Mouse (Mus musculus) neural tube, embryonic 12.5 days (tissue): ENCODE data around the gene Gm13539. TPM values are rescaled to one million over a fixed set of nuclear protein-coding genes. Genes with fewer than 3 reads are reported as not detected.
"Not testable (repeated sequence)": the region's sequence is repeated elsewhere in the genome, so short reads cannot be mapped to it uniquely, and the experiment has no call there.

ENCODE experiments used
- ATAC-seq: fragments of 200-750 bp; cut with Nextera tagmentation; 2 replicates; pipeline ENCODE4 v1.8.0; 2017; ENCODE audit warnings: low read depth, mild to moderate bottlenecking, moderate TSS enrichment, moderate library complexity; ENCODE audit not compliant: low FRiP score
- H3K27ac ChIP-seq: fragments of 300-500 bp; sonication (generic); 2 replicates; pipeline ENCODE4 v1.5.1; 2016
- H3K27me3 ChIP-seq: fragments of 300-500 bp; sonication (generic); replicated peaks from 2 replicates; pipeline ENCODE4 v1.6.1; 2016; ENCODE audit warnings: mild to moderate bottlenecking
- H3K36me3 ChIP-seq: fragments of 300-500 bp; sonication (generic); 2 replicates; pipeline ENCODE4 v1.6.1; 2016; ENCODE audit warnings: mild to moderate bottlenecking
- H3K4me1 ChIP-seq: fragments of 300-500 bp; sonication (generic); 2 replicates; pipeline ENCODE4 v1.6.1; 2016
- H3K4me2 ChIP-seq: fragments of 300-500 bp; sonication (generic); replicated peaks from 2 replicates; pipeline ENCODE4 v1.6.1; 2016; ENCODE audit warnings: mild to moderate bottlenecking
- H3K4me3 ChIP-seq: fragments of 300-500 bp; sonication (generic); 2 replicates; pipeline ENCODE4 v1.5.1; 2016
- H3K9ac ChIP-seq: fragments of 300-500 bp; sonication (generic); 2 replicates; pipeline ENCODE4 v1.6.1; 2016; ENCODE audit warnings: mild to moderate bottlenecking
- H3K9me3 ChIP-seq: fragments of 300-500 bp; sonication (generic); 2 replicates; pipeline ENCODE4 v1.6.1; 2016; ENCODE audit warnings: mild to moderate bottlenecking
- WGBS: fragments of 180-500 bp; shearing (Covaris S2); methylation state at CpG from one replicate; pipeline ENCODE4 v1.1.7; 2016; 5-methylcytosine and 5-hydroxymethylcytosine counted together
- polyA plus RNA-seq: library from polyadenylated mRNA; unstranded; fragments of >200 nt; fragmentation: Nextera tagmentation; extraction: Ambion mirVana; gene quantifications from 2 replicates; pipeline ENCODE4 v1.2.1, GENCODE M21; 2016

Gene Gm13539
- polyA plus RNA-seq: not detected in 2 replicates

GRCm38 (mm10) chr2:25781957-25782356, at the start of gene Gm13539:
Gm13539 (plus strand) TSS chr2:25782257.
- H3K27ac ChIP-seq: no peak within 1 kb of the TSS
- no peak within 1 kb of the TSS for H3K4me3 ChIP-seq
- no peaks in the 10 kb centered on the region for H3K9me3 ChIP-seq
- WGBS: 88% methylated on average over 3 of the region's 3 CpGs
- H3K4me2 ChIP-seq: no peak within 1 kb of the TSS
- 0 out of 2 replicates have a peak, but pooled peaks cover 3% of the 10 kb centered on the region for H3K4me1 ChIP-seq
- no peak for ATAC-seq
- H3K9ac ChIP-seq: no peak within 1 kb of the TSS
- no peaks in the 10 kb centered on the region for H3K36me3 ChIP-seq
- H3K27me3 ChIP-seq: no peaks in the 10 kb centered on the region

- no peak for ATAC-seq
- WGBS: 55% methylated on average over 2 of the region's 2 CpGs
- no peaks in the 10 kb centered on the region for H3K4me1 ChIP-seq
Observed at GRCm38 (mm10) chr2:25733199-25733930, 48.7 kb upstream of the Gm13539 start.

GRCm38 (mm10) chr2:25736709-25737108, 45.3 kb upstream of the Gm13539 start, which contains the start of gene Obp2b:
Obp2b (plus strand) TSS chr2:25737009.
- H3K4me3 ChIP-seq, H3K27me3 ChIP-seq, H3K36me3 ChIP-seq, H3K9ac ChIP-seq, H3K4me2 ChIP-seq, H3K27ac ChIP-seq, H3K4me1 ChIP-seq, ATAC-seq, H3K9me3 ChIP-seq: not testable (repeated sequence)
- 86% methylated on average over 3 of the region's 3 CpGs for WGBS

More at GRCm38 (mm10) chr2:25733199-25733930, 48.7 kb upstream of the Gm13539 start:
- H3K4me3 ChIP-seq: no peak overlapping the region
- 0 out of 2 replicates have a peak, but pooled peaks cover under 1% of the 10 kb centered on the region for H3K9me3 ChIP-seq
- no peak overlapping the region for H3K27ac ChIP-seq
- no peak overlapping the region for H3K9ac ChIP-seq
- H3K4me2 ChIP-seq: no peak overlapping the region
- H3K36me3 ChIP-seq: no peaks in the 10 kb centered on the region
- no peaks in the 10 kb centered on the region for H3K27me3 ChIP-seq

GRCm38 (mm10) chr2:25741671-25742070, 40.4 kb upstream of the Gm13539 start:
- no peak overlapping the region for H3K9ac ChIP-seq
- H3K36me3 ChIP-seq: no peaks in the 10 kb centered on the region
- H3K4me2 ChIP-seq: no peak overlapping the region
- no peak overlapping the region for H3K4me3 ChIP-seq
- no peak for ATAC-seq
- no peaks in the 10 kb centered on the region for H3K4me1 ChIP-seq
- H3K9me3 ChIP-seq: no peaks in the 10 kb centered on the region
- no peaks in the 10 kb centered on the region for H3K27me3 ChIP-seq
- H3K27ac ChIP-seq: no peak overlapping the region
- WGBS: 74% methylated on average over 1 of the region's 1 CpGs

- no peak overlapping the region for H3K4me2 ChIP-seq
- H3K27me3 ChIP-seq: no peaks in the 10 kb centered on the region
- no peak overlapping the region for H3K9ac ChIP-seq
- H3K4me1 ChIP-seq: 0 out of 2 replicates have a peak, but pooled peaks cover 5% of the 10 kb centered on the region
- no peak overlapping the region for H3K27ac ChIP-seq
- no peak for ATAC-seq
- no peaks in the 10 kb centered on the region for H3K36me3 ChIP-seq
- H3K4me3 ChIP-seq: no peak overlapping the region
- H3K9me3 ChIP-seq: no peaks in the 10 kb centered on the region
- 89% methylated on average over 1 of the region's 1 CpGs for WGBS
Observed at GRCm38 (mm10) chr2:25754201-25754600, 27.9 kb upstream of the Gm13539 start.

- Histone ChIP-seq H3K9ac (no peak overlapping the region), H3K4me3 (no peak overlapping the region), H3K27ac (no peak overlapping the region), H3K27me3 (no peaks in the 10 kb centered on the region), H3K4me1 (0 out of 2 replicates have a peak, but pooled peaks cover 5% of the 10 kb centered on the region), H3K9me3 (no peaks in the 10 kb centered on the region), H3K4me2 (no peak overlapping the region), H3K36me3 (no peaks in the 10 kb centered on the region)
- WGBS: 56% methylated on average over 4 of the region's 4 CpGs
- no peak for ATAC-seq
Observed at GRCm38 (mm10) chr2:25758064-25758625, 23.9 kb upstream of the Gm13539 start.

- no peaks in the 10 kb centered on the region for H3K36me3 ChIP-seq
- H3K4me1 ChIP-seq: no peaks in the 10 kb centered on the region
- no peak within 1 kb of the TSS for H3K4me3 ChIP-seq
- 51% methylated on average over 2 of the region's 2 CpGs for WGBS
- no peak within 1 kb of the TSS for H3K9ac ChIP-seq
- no peak within 1 kb of the TSS for H3K27ac ChIP-seq
- no peaks in the 10 kb centered on the region for H3K27me3 ChIP-seq
- no peak within 1 kb of the TSS for H3K4me2 ChIP-seq
- H3K9me3 ChIP-seq: no peaks in the 10 kb centered on the region
- no peak for ATAC-seq
Observed at GRCm38 (mm10) chr2:25765269-25765668, 16.8 kb upstream of the Gm13539 start, which contains the start of gene Lcn3. Lcn3 (plus strand) TSS chr2:25765569.

GRCm38 (mm10) chr2:25767764-25768163, 14.3 kb upstream of the Gm13539 start:
- no peaks in the 10 kb centered on the region for H3K4me1 ChIP-seq
- no peak overlapping the region for H3K4me3 ChIP-seq
- no peaks in the 10 kb centered on the region for H3K9me3 ChIP-seq
- H3K27me3 ChIP-seq: no peaks in the 10 kb centered on the region
- no peaks in the 10 kb centered on the region for H3K36me3 ChIP-seq
- H3K27ac ChIP-seq: no peak overlapping the region
- H3K4me2 ChIP-seq: no peak overlapping the region
- no peak for ATAC-seq
- no peak overlapping the region for H3K9ac ChIP-seq
- 79% methylated on average over 4 of the region's 4 CpGs for WGBS

GRCm38 (mm10) chr2:25773507-25773906, 8.6 kb upstream of the Gm13539 start:
- H3K4me2 ChIP-seq: no peak overlapping the region
- no peak overlapping the region for H3K4me3 ChIP-seq
- H3K9ac ChIP-seq: no peak overlapping the region
- H3K27ac ChIP-seq: no peak overlapping the region
- no peaks in the 10 kb centered on the region for H3K4me1 ChIP-seq
- no peaks in the 10 kb centered on the region for H3K9me3 ChIP-seq
- 93% methylated on average over 2 of the region's 2 CpGs for WGBS
- H3K36me3 ChIP-seq: no peaks in the 10 kb centered on the region
- no peak for ATAC-seq
- no peaks in the 10 kb centered on the region for H3K27me3 ChIP-seq

GRCm38 (mm10) chr2:25774640-25775039, 7.4 kb upstream of the Gm13539 start:
- Histone ChIP-seq H3K36me3 (no peaks in the 10 kb centered on the region), H3K9ac (no peak overlapping the region), H3K4me3 (no peak overlapping the region), H3K4me2 (no peak overlapping the region), H3K27ac (no peak overlapping the region), H3K4me1 (no peaks in the 10 kb centered on the region), H3K27me3 (no peaks in the 10 kb centered on the region), H3K9me3 (no peaks in the 10 kb centered on the region)
- WGBS: 83% methylated on average over 2 of the region's 2 CpGs
- no peak for ATAC-seq

GRCm38 (mm10) chr2:25775991-25776390, 6.1 kb upstream of the Gm13539 start:
- no peak overlapping the region for H3K9ac ChIP-seq
- H3K27me3 ChIP-seq: no peaks in the 10 kb centered on the region
- no peak overlapping the region for H3K4me2 ChIP-seq
- no peak for ATAC-seq
- H3K9me3 ChIP-seq: no peaks in the 10 kb centered on the region
- 84% methylated on average over 3 of the region's 3 CpGs for WGBS
- H3K4me1 ChIP-seq: no peaks in the 10 kb centered on the region
- H3K36me3 ChIP-seq: no peaks in the 10 kb centered on the region
- H3K27ac ChIP-seq: no peak overlapping the region
- H3K4me3 ChIP-seq: no peak overlapping the region

GRCm38 (mm10) chr2:25776717-25777116, 5.3 kb upstream of the Gm13539 start, which contains the start of gene Lcn11:
Lcn11 (plus strand) TSS chr2:25777017.
- Histone ChIP-seq H3K36me3 (no peaks in the 10 kb centered on the region), H3K4me1 (no peaks in the 10 kb centered on the region), H3K27ac (no peak within 1 kb of the TSS), H3K9me3 (no peaks in the 10 kb centered on the region), H3K9ac (no peak within 1 kb of the TSS), H3K4me2 (no peak within 1 kb of the TSS), H3K4me3 (no peak within 1 kb of the TSS), H3K27me3 (no peaks in the 10 kb centered on the region)
- 92% methylated on average over 1 of the region's 1 CpGs for WGBS
- ATAC-seq: no peak
